Mouse (Mus musculus) ES-E14 (cell line): Measurements from ENCODE around the gene Gata2. TPM values are rescaled to one million over a fixed set of nuclear protein-coding genes. Genes with fewer than 3 reads are reported as not detected.

Source experiments
- DNase-seq: peaks from one replicate; pipeline ENCODE4 v3.0.0-alpha.2; 2013; ENCODE audit warnings: low read depth, low spot score
- H3K27ac ChIP-seq: 2 replicates; pipeline ENCODE4 v1.5.1; 2012; ENCODE audit warnings: low read depth, mild to moderate bottlenecking, low read length, moderate library complexity, mixed read lengths; ENCODE audit not compliant: poor library complexity, insufficient read depth, severe bottlenecking
- H3K36me3 ChIP-seq: 2 replicates; pipeline ENCODE4 v1.6.1; 2012; ENCODE audit warnings: mild to moderate bottlenecking, low read length, moderate library complexity, mixed read lengths; ENCODE audit not compliant: control insufficient read depth, poor library complexity, insufficient read depth, severe bottlenecking
- H3K4me1 ChIP-seq, 2 experiments: fragments of 150-350 bp in 1 of 2; sonication (generic) in 1 of 2; 2 replicates each; pipeline ENCODE4 v1.6.1; 2012; ENCODE audit warnings: low read length in 2 of 2, mild to moderate bottlenecking in 1 of 2, mixed read lengths in 1 of 2; ENCODE audit not compliant: control insufficient read depth in 2 of 2, insufficient read depth in 2 of 2, poor library complexity in 1 of 2
- H3K4me3 ChIP-seq, 2 experiments: fragments of 150-350 bp in 1 of 2; sonication (generic) in 1 of 2; 2 replicates each; pipeline ENCODE4 v1.5.1; 2012; ENCODE audit warnings: low read length in 2 of 2, low read depth in 1 of 2, mild to moderate bottlenecking in 1 of 2, mixed read lengths in 1 of 2; ENCODE audit not compliant: insufficient read depth in 1 of 2, poor library complexity in 1 of 2, severe bottlenecking in 1 of 2
- H3K9ac ChIP-seq: 2 replicates; pipeline ENCODE4 v1.6.1; 2012; ENCODE audit warnings: low read depth, mild to moderate bottlenecking, low read length, mixed read lengths; ENCODE audit not compliant: poor library complexity, insufficient read depth, severe bottlenecking
- H3K9me3 ChIP-seq: fragments of 150-350 bp; sonication (generic); 2 replicates; pipeline ENCODE4 v1.6.1; 2012; ENCODE audit warnings: low read depth, mild to moderate bottlenecking, low read length; ENCODE audit not compliant: control insufficient read depth, insufficient read depth
- CHD2 ChIP-seq: IDR thresholded peaks from 2 replicates; pipeline ENCODE4 v1.6.1; 2014; ENCODE audit warnings: mild to moderate bottlenecking, low read depth, low read length, inconsistent platforms
- HCFC1 ChIP-seq: IDR thresholded peaks from 2 replicates; pipeline ENCODE4 v1.6.1; 2012; ENCODE audit warnings: low read length, inconsistent platforms, borderline replicate concordance; ENCODE audit not compliant: insufficient read depth
- MAFK ChIP-seq: IDR thresholded peaks from 2 replicates; pipeline ENCODE4 v1.6.1; 2014; ENCODE audit warnings: mild to moderate bottlenecking, low read depth, low read length, inconsistent platforms; ENCODE audit not compliant: insufficient read depth
- ZC3H11A ChIP-seq: IDR thresholded peaks from 2 replicates; pipeline ENCODE4 v1.6.1; 2012; ENCODE audit warnings: low read depth, mild to moderate bottlenecking, inconsistent platforms, low read length, borderline replicate concordance
- ZNF384 ChIP-seq: IDR thresholded peaks from 2 replicates; pipeline ENCODE4 v1.6.1; 2012; ENCODE audit warnings: low read depth, low read length, inconsistent platforms
- in situ Hi-C, 2 experiments: fragments of 600-800 bp; cut with MboI; formaldehyde crosslinking; loops; one replicate each; pipeline ENCODE4 v1.15.1; 2025; ENCODE audit warnings: low sequenced_read_pairs in 2 of 2, inconsistent platforms in 1 of 2; ENCODE audit not compliant: unreplicated experiment in 2 of 2
- total RNA-seq: library from RNA; depleted of rRNA; stranded (reverse); fragments of 300-350 nt; gene quantifications from 2 replicates; pipeline ENCODE4 v1.2.3, GENCODE M21; 2012

Gata2 gene
- total RNA-seq, 1 experiment: 5.4 TPM

DNA sequence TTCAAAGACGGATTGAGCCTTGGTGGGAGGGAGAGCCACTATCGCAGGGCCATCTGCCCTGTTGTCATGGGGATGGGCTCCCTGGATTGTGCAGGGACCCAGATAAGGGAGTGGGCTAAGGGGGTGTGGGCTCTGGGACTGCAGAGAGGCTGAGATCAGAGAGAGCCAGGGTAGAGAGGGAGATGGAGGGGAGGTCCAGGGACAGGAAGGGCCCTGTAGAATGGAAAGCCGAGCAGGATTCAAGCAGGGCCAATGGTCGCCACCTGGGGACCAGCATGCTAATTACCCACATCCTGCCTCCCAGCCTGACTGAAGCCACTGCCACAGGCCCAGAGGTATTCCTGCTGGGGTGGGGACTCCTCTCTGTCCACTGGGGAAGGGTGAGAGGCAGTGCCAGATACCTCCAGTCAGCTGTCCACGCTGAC, 32.9 kb downstream of the Gata2 start:
- no peak overlapping the region for H3K9ac ChIP-seq
- peaks cover 0 to 2% of the 10 kb centered on the region in 2 experiments; a peak in 1 of 4 replicates for H3K4me1 ChIP-seq
- no peak for TF ChIP-seq CHD2
- TF ChIP-seq HCFC1: no peak
- no peak for TF ChIP-seq ZC3H11A
- TF ChIP-seq MAFK: no peak
- no peak for TF ChIP-seq ZNF384
- no peak overlapping the region for H3K4me3 ChIP-seq
- in situ Hi-C loops: no loop called here
- H3K36me3 ChIP-seq: no peaks in the 10 kb centered on the region
- H3K9me3 ChIP-seq: no peaks in the 10 kb centered on the region
- DNase-seq: no peak
- no peak overlapping the region for H3K27ac ChIP-seq

DNA sequence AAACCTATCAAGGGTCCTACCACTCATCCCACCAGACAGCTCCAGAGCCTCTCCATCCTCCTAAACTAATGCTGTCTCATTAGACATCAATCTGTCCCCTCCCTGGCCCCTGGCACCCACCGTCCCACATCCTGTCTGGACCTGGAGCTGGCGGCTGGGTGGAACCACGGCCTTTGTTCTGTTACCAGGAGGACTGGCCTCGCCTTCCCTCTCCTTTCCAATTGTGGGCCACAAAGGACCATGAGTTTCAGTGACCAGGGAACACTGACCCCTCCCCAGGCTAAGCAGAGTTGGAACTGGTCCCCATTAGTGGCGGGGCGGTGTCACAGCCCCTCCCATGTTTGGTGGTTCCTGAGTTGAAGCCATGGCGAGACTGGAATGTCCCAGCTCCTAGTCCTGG, 33.8 kb downstream of the Gata2 start:
- in situ Hi-C loops: no loop called here
- Histone ChIP-seq H3K36me3 (no peaks in the 10 kb centered on the region), H3K27ac (no peak overlapping the region), H3K9ac (no peak overlapping the region), H3K9me3 (no peaks in the 10 kb centered on the region), H3K4me3 (no peak overlapping the region), H3K4me1 (peaks cover 2 to 6% of the 10 kb centered on the region in 2 experiments; a peak in 2 of 4 replicates)
- no peak for DNase-seq
- TF ChIP-seq HCFC1 (no peak), CHD2 (no peak), ZC3H11A (no peak), ZNF384 (no peak), MAFK (no peak)

DNA sequence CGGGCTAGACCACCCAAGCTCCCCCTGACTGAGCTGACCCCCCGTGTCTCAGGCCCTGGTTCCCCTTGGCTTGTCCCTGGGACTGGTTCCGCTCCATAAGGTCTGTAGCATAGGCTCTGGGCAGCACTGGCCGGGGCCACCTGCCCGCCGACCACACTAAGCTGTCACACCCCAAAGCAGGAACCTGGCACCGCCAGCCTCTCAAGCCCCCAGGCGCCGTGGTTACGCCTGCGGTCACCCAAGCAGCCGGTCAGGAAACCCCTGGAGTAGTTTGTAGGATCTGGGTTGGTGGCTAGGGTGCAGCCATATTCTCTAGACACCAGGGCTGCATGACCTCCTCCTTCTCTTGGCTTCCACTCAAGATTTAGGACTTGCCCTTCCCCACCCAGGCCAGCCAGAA, 35.5 kb downstream of the Gata2 start:
- Histone ChIP-seq H3K27ac (no peak overlapping the region), H3K4me1 (peaks cover 3 to 11% of the 10 kb centered on the region in 2 experiments; a peak in 2 of 4 replicates), H3K9ac (no peak overlapping the region), H3K9me3 (no peaks in the 10 kb centered on the region), H3K36me3 (no peaks in the 10 kb centered on the region), H3K4me3 (no peak overlapping the region)
- TF ChIP-seq ZC3H11A (no peak), HCFC1 (no peak), MAFK (no peak), ZNF384 (no peak), CHD2 (no peak)
- in situ Hi-C loops: no loop called here
- no peak for DNase-seq

DNA sequence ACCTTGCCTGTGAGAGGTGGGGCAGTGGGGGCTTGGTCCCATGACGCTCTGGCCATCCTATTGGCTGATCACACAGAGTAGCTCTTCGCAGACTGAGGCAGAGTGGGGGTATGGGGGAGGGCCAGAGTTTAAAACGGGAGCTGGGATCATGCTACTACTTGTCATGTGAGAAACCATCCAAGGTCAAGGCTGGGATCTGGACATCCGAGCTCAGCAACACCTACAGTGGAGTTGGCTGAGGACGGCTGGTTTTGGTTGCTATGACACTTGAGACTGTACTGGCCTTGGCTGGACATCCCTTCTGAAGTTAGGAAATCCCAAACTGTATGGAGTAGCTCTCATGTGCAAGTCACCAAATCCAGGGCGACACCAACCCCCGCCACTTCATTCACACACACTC, 38.1 kb downstream of the Gata2 start:
- Histone ChIP-seq H3K9ac (no peak overlapping the region), H3K36me3 (no peaks in the 10 kb centered on the region), H3K9me3 (no peaks in the 10 kb centered on the region), H3K4me3 (no peak overlapping the region), H3K27ac (no peak overlapping the region), H3K4me1 (peaks cover 3 to 24% of the 10 kb centered on the region in 2 experiments)
- TF ChIP-seq CHD2 (no peak), HCFC1 (no peak), ZC3H11A (no peak), ZNF384 (no peak), MAFK (no peak)
- DNase-seq: no peak
- in situ Hi-C loops: no loop called here

DNA sequence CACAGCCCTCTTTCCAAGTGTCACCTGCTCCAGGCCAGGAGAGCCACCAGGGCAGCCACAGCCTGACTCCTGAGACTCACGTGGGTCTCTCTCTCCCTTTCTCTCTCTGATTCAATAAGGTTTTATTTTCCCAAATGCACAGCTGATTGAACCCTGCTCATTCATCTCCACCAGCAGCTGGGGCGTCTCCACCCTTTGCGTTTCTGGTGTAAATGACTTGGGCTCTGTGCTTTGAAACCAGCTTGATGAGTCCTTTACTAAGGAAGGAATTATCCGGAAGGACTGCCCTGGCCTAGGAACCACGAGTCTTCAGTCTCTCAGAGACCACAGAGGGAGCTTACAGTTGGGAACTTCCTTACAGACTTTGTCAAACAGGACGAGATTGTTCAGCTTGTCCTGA, 38.5 kb downstream of the Gata2 start:
- no peaks in the 10 kb centered on the region for H3K36me3 ChIP-seq
- H3K4me3 ChIP-seq: no peak overlapping the region
- in situ Hi-C loops: no loop called here
- no peak overlapping the region for H3K9ac ChIP-seq
- TF ChIP-seq ZNF384 (no peak), HCFC1 (no peak), ZC3H11A (no peak), MAFK (no peak), CHD2 (no peak)
- H3K9me3 ChIP-seq: no peaks in the 10 kb centered on the region
- H3K4me1 ChIP-seq: peaks cover 3 to 28% of the 10 kb centered on the region in 2 experiments
- H3K27ac ChIP-seq: no peak overlapping the region
- DNase-seq: no peak
